Mouse (Mus musculus) midbrain, embryonic 16.5 days (tissue): ENCODE measurements around the gene Irak2. TPM values are rescaled to one million over a fixed set of nuclear protein-coding genes. Genes with fewer than 3 reads are reported as not detected.

ENCODE experiments used
- ATAC-seq: fragments of 200-750 bp; cut with Nextera tagmentation; 2 replicates; pipeline ENCODE4 v1.8.0; 2017; ENCODE audit warnings: moderate TSS enrichment
- H3K27ac ChIP-seq: fragments of 300-500 bp; sonication (generic); 2 replicates; pipeline ENCODE4 v1.5.1; 2014; ENCODE audit warnings: mild to moderate bottlenecking, low read length, mixed read lengths
- H3K27me3 ChIP-seq: fragments of 300-500 bp; sonication (generic); 2 replicates; pipeline ENCODE4 v1.6.1; 2014; ENCODE audit warnings: low read depth, low read length, mixed read lengths; ENCODE audit not compliant: control insufficient read depth, insufficient read depth
- H3K36me3 ChIP-seq: fragments of 300-500 bp; sonication (generic); 2 replicates; pipeline ENCODE4 v1.6.1; 2014; ENCODE audit warnings: mild to moderate bottlenecking, low read length, moderate library complexity, mixed read lengths; ENCODE audit not compliant: control insufficient read depth, insufficient read depth
- H3K4me1 ChIP-seq: fragments of 300-500 bp; sonication (generic); 2 replicates; pipeline ENCODE4 v1.6.1; 2014; ENCODE audit warnings: mild to moderate bottlenecking, low read length, mixed read lengths; ENCODE audit not compliant: control insufficient read depth, insufficient read depth
- H3K4me2 ChIP-seq: fragments of 300-500 bp; sonication (generic); 2 replicates; pipeline ENCODE4 v1.6.1; 2014; ENCODE audit warnings: mild to moderate bottlenecking, low read length, mixed read lengths
- H3K4me3 ChIP-seq: fragments of 300-500 bp; sonication (generic); 2 replicates; pipeline ENCODE4 v1.5.1; 2014; ENCODE audit warnings: low read depth, mild to moderate bottlenecking, low read length, moderate library complexity, mixed read lengths
- H3K9ac ChIP-seq: fragments of 300-500 bp; sonication (generic); 2 replicates; pipeline ENCODE4 v1.6.1; 2014; ENCODE audit warnings: low read depth, low read length, mixed read lengths
- H3K9me3 ChIP-seq: fragments of 300-500 bp; sonication (generic); replicated peaks from 2 replicates; pipeline ENCODE4 v1.6.1; 2014; ENCODE audit warnings: mild to moderate bottlenecking, low read length, mixed read lengths; ENCODE audit not compliant: control insufficient read depth, poor library complexity, severe bottlenecking
- WGBS: fragments of 180-500 bp; shearing (Covaris S2); extraction: QIAGEN DNeasy Blood & Tissue Kit; methylation state at CpG from one replicate; pipeline ENCODE4 v1.1.7; 2014; 5-methylcytosine and 5-hydroxymethylcytosine counted together
- polyA plus RNA-seq: library from polyadenylated mRNA; unstranded; fragments of >200 nt; fragmentation: Nextera tagmentation; extraction: Ambion mirVana; gene quantifications from 2 replicates; pipeline ENCODE4 v1.2.1, GENCODE M21; 2015

Irak2 gene
- polyA plus RNA-seq, 1 experiment from 2014 or later, result 2.1 TPM

DNA sequence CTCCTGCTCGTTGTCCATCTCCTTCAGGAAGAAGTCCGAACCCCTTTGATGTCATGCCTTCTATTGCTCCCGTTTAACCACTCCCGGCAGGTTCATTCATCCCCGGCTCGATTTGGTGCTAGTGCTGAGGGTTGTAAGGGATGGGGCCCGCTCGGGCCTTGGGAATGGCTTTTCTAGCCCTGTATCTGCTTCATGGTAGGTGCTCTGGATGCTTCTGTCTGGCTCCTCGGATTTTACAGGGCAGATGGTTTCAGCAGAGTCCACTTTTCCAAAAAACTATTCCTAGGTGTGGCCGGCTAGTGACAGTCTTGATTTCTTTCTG lies 33.1 kb upstream of the Irak2 start:
- peak overlapping the region; percentile 85 for H3K27ac ChIP-seq
- H3K36me3 ChIP-seq, result no peaks in the 10 kb centered on the region
- H3K4me1 ChIP-seq, result peaks cover 23% of the 10 kb centered on the region
- 5% methylated on average over 10 of the region's 10 CpGs for WGBS
- no peak; the same call in 1 of the 2 replicates for ATAC-seq
- H3K9ac ChIP-seq, result peak overlapping the region; percentile 88
- H3K4me3 ChIP-seq, result peak overlapping the region; percentile 88
- no peaks in the 10 kb centered on the region for H3K9me3 ChIP-seq
- no peaks in the 10 kb centered on the region for H3K27me3 ChIP-seq
- H3K4me2 ChIP-seq, result peak overlapping the region; percentile 89

DNA sequence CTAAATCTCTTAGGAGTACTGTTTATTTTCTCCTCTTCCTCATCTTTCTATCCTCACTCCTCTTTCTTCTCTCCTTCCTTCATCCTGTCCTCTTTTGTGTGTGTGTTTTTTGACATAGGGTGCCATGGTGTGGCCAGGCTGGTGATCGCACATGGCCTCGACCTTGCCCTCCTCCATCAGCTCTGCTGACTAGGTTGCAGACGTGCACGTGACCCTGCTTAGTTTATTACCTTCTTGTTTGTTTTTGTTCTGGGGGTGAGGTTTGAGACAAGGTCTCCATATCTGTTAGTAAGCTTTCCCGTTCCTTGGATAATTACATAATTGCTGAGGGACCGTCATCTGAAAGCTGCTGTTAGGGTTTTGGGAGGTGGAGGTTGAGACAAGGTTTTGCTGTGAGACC lies 29.4 kb upstream of the Irak2 start:
- no peak for ATAC-seq
- H3K36me3 ChIP-seq, result peaks cover 4% of the 10 kb centered on the region; the same call in 1 of the 2 replicates
- H3K4me1 ChIP-seq, result peaks cover 23% of the 10 kb centered on the region
- H3K27ac ChIP-seq, result no peak overlapping the region
- no peak overlapping the region for H3K4me2 ChIP-seq
- WGBS, result 91% methylated on average over 6 of the region's 6 CpGs
- H3K27me3 ChIP-seq, result no peaks in the 10 kb centered on the region
- H3K9me3 ChIP-seq, result no peaks in the 10 kb centered on the region
- no peak overlapping the region for H3K4me3 ChIP-seq
- H3K9ac ChIP-seq, result no peak overlapping the region

DNA sequence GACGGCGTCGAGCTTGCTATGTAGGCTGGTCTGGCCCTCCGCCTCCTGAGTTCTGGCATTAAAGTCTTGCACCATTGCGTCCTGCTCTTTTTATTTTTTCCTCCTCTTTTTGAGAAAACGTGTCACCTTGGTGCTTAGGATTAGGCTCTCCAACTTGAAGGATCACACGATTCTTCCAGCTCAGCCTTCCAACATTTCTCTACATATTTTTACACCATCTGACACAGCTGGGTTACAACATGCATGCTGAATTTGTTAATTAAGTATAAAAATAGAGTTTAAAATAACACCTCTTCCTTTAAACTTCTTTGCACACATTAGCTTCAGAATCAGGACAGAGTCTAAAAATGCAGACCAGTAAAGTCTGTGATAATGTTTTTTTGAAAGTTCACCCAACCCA lies 29.0 kb upstream of the Irak2 start:
- Histone ChIP-seq H3K27me3 (no peaks in the 10 kb centered on the region), H3K27ac (no peak overlapping the region), H3K9ac (no peak overlapping the region), H3K4me1 (peaks cover 20% of the 10 kb centered on the region), H3K4me3 (no peak overlapping the region), H3K36me3 (peaks cover 8% of the 10 kb centered on the region), H3K4me2 (no peak overlapping the region), H3K9me3 (no peaks in the 10 kb centered on the region)
- 98% methylated on average over 7 of the region's 7 CpGs for WGBS
- ATAC-seq, result no peak

DNA sequence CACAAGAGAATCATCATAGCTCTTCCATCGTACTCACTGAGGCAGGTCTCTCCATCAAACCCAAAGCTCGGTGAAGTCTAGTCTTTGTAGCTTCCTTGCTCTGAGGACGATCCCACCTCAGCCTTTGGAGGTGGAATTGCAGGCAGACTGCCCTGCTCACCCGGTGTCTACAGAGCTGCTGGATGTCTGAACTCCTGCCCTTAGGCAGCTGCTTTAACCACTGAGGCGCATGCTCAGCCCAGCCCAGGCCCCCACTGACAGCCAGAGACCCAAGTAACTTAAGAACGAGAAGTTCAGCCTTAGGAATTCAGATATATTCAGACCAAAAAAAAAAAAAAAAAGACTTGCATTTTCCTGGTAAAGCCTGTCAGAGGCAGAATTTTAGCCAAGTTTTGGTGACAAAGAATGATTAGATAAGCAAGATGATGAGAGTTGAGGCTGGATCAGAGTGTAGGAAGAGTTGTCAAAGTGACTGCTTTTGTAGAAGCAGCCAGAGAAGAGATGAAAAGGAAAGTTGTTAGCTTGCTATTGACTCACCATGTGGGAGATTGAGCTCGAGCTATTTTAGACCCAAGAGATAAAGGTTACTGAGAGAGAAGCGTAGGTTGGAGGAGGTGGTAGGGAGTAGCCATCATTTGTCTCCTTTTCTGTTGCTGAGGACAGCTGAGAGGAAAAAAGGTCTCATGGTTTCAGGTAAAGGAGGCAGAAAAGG lies 25.9 kb upstream of the Irak2 start:
- Histone ChIP-seq H3K36me3 (peaks cover 34% of the 10 kb centered on the region), H3K4me2 (no peak overlapping the region), H3K4me1 (no peaks in the 10 kb centered on the region), H3K9me3 (no peaks in the 10 kb centered on the region), H3K27ac (no peak overlapping the region), H3K9ac (no peak overlapping the region), H3K27me3 (no peaks in the 10 kb centered on the region), H3K4me3 (no peak overlapping the region)
- 96% methylated on average over 8 of the region's 8 CpGs for WGBS
- no peak for ATAC-seq

DNA sequence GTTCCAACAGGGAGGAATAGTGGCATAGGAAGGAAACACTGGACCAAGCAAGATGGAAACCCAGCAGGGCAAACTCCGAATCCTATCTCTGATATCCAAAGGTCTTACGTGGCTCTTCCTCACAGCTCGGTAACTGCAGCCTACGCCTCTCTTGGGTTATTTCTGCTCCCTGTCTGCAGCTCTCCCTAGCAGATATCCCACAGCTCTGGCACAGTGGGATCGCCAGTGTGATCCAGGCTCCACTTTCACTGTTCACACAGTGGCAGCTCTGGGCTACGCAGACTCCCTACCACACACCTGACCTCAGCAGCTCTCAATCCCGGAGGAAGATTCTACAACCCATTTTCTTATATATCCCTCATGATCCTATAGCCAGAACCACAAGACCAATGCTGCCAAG lies 24.1 kb upstream of the Irak2 start:
- H3K4me1 ChIP-seq, result no peaks in the 10 kb centered on the region
- H3K27ac ChIP-seq, result no peak overlapping the region
- no peaks in the 10 kb centered on the region for H3K27me3 ChIP-seq
- H3K36me3 ChIP-seq, result peaks cover 35% of the 10 kb centered on the region
- WGBS, result 95% methylated on average over 7 of the region's 7 CpGs
- ATAC-seq, result no peak
- no peak overlapping the region for H3K9ac ChIP-seq
- no peak overlapping the region for H3K4me3 ChIP-seq
- no peak overlapping the region for H3K4me2 ChIP-seq
- no peaks in the 10 kb centered on the region for H3K9me3 ChIP-seq

DNA sequence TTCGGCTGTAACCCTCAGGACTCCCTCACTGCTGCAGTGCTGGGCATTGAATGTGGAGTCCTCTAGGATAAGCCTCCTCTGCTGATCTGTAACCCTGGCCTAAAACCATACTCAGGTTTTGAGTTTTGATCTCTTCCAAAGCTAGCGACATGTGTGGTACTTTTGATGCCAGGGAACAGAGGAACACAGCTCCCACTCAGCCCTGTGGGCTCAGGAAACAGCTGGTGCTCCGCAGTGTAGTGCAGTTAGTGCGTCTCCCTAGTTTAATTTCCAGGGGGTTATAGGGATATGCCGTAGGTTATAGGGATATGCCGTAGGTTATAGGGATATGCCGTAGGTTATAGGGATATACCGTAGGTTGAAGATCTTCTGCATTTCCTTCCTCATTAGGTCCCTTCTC lies 23.3 kb upstream of the Irak2 start:
- H3K9ac ChIP-seq, result no peak overlapping the region
- H3K4me3 ChIP-seq, result no peak overlapping the region
- H3K4me1 ChIP-seq, result no peaks in the 10 kb centered on the region
- no peak for ATAC-seq
- H3K9me3 ChIP-seq, result no peaks in the 10 kb centered on the region
- no peaks in the 10 kb centered on the region for H3K27me3 ChIP-seq
- H3K27ac ChIP-seq, result no peak overlapping the region
- H3K36me3 ChIP-seq, result peaks cover 35% of the 10 kb centered on the region
- H3K4me2 ChIP-seq, result no peak overlapping the region
- 97% methylated on average over 8 of the region's 8 CpGs for WGBS

DNA sequence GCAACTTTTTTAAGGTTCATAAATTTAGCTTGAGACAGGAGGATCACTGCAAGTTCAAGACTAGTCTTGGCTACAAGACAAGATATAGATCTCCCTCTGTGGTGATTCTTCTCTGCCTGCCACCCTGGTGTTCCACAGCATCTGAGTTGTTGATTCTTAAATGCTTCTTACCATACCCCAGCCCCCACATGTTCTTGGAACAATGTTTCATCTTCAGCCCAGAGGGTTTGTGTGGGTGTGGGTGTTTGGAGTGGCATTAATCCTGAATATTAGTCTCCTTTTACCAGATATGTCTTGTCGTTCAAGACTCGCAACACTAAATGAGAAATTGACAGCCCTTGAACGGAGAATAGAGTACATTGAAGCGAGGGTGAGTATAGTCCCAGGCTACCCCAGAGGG lies 22.8 kb upstream of the Irak2 start:
- Histone ChIP-seq H3K36me3 (peaks cover 34% of the 10 kb centered on the region), H3K4me2 (no peak overlapping the region)
- no peak for ATAC-seq

DNA sequence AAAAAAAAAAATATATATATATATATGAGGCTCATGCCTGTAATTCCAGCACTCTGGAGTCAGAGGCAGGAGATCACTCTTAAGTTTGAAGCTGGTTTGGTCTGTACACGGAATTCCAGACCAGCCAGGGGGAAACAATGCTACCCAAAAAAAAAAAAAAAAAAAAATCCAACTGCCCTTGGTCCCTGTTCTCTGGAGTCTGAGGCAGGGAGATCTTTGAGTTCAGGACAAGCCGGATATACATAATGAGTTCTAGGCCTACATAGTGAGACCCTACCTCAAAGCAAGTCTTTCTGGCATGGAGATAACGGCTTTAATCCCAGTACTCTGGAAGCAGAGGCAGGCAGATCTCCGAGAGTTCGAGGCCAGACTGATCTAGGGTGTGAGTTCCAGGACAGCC lies 14.9 kb upstream of the Irak2 start:
- Histone ChIP-seq H3K4me3 (peak overlapping the region; percentile 79), H3K27me3 (no peaks in the 10 kb centered on the region), H3K4me2 (peak overlapping the region; percentile 75), H3K9ac (no peak overlapping the region), H3K27ac (peak overlapping the region; percentile 87), H3K9me3 (no peaks in the 10 kb centered on the region), H3K36me3 (peaks cover 6% of the 10 kb centered on the region), H3K4me1 (peaks cover 16% of the 10 kb centered on the region)
- WGBS, result 75% methylated on average over 5 of the region's 5 CpGs
- no peak; the same call in 1 of the 2 replicates for ATAC-seq

More for the DNA sequence above, 22.8 kb upstream of the Irak2 start:
- Histone ChIP-seq H3K9me3 (no peaks in the 10 kb centered on the region), H3K27me3 (no peaks in the 10 kb centered on the region), H3K27ac (no peak overlapping the region), H3K4me1 (no peaks in the 10 kb centered on the region), H3K4me3 (no peak overlapping the region), H3K9ac (no peak overlapping the region)
- WGBS, result 97% methylated on average over 4 of the region's 4 CpGs

DNA sequence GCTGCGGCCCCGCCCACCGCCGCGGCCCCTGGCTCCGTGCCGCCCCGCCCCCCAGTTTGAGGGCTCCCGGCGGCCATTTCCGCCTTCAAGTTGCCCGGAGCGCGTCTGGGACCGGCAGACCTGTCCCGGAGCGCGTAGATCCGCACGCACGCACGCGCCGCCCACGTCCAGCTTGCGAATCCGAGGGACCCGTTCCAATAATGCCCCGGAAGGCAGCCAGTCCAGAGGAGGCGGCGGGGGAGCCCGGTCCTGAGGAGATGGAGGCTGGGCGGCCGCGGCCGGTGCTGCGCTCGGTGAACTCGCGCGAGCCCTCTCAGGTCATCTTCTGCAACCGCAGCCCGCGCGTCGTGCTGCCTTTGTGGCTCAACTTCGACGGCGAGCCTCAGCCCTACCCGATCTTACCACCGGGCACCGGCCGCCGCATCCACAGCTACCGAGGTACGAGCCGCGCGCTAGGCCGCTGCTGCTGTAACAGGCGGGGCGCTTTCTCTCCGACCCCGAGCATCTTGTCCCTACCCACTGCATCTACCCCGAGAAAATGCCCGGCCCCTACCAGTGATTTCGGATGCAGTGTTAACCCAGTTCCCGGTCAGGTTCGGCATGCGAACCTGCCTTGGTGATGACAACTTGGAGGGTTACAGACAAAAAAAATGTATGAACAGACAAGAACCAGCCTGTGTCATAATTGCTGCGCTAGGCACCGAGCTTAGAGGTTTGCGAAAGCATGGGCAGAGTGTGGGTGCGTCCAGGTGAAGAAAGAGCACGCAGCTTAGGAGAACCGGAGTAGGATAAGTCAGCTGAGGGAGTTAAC lies 14.1 kb upstream of the Irak2 start, which contains the start of gene Vhl:
Gene Vhl (plus strand): TSS at position 19 of the 811 bp plus-strand sequence.
- Histone ChIP-seq H3K9me3 (no peaks in the 10 kb centered on the region), H3K27ac (peak within 1 kb of the TSS; percentile 87), H3K9ac (peak within 1 kb of the TSS; percentile 88), H3K36me3 (peaks cover 8% of the 10 kb centered on the region), H3K4me2 (peak within 1 kb of the TSS; percentile 75), H3K4me3 (peak within 1 kb of the TSS; percentile 79), H3K4me1 (peaks cover 16% of the 10 kb centered on the region), H3K27me3 (no peaks in the 10 kb centered on the region)
- under 1% methylated on average over 71 of the region's 76 CpGs for WGBS
- peak; percentile 86 for ATAC-seq
